Mouse (Mus musculus) retina, embryonic 14.5 days (tissue): ENCODE results near the gene Cacng2.

Experiments
- DNase-seq: peaks from one replicate; pipeline ENCODE4 v3.0.0-alpha.2; 2015; ENCODE audit warnings: low spot score

Cacng2 gene

DNA sequence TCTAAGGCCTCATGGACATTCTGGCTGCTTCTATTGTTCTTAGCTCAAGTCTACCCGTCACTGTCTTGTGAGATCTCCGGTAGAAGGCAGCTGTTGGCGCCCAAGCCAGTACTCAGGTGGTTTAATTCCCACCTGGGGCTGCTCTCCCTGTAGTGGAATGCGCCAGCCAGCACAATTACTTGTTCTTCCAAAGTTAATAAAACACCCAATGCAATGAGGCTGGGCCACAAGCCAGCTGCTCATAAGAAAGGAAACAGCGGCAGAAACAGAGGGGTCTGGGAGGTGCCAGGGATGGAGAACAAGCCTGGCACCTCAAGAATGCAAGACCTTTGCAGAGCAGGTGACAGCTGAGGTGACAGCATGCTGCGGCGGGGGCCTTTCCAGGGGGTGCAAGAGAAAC is 170.8 kb downstream of the Cacng2 start:
- DNase-seq: no peak

DNA sequence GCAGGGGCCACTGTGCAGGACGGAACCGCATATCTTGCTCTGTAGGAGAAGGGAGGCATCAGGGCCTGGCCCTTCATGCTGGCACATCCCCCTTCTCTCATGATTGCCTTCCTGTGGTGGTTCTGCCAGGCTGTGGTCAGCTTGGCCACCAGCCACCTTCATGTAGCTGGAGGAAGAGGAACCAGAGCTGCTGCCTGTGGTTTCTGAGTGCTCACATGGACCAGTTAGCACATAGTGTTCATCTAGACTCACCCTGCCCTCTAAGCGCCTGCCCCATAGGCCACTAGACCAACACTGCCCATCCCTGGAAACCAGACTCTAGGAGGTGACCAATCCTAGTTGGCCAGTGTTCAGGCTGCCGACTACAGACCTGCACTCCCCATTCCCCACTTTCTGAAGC is 174.1 kb downstream of the Cacng2 start:
- DNase-seq: no peak
